Mouse (Mus musculus): ENCODE results near the gene Tmem121b.

DNA sequence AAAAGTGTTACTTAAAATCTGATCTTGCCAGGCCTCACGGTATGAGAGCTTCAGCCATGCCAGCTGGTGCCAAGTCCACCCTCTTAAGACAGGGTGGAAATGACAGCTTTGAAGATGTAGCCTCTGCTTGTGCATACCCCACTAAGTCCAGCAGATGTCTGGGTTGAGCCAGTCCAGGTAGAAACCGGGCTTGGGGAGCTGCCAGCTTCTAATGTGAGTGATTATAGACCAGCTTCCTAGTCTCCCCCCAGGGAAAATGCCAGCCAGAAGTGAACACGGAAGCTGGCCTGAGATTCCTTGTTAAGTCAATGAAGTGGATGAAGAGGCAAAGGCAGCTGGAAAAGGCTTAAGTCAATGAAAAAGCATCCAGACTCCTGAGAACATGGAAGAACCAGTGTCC, 2.9 kb upstream of the Tmem121b start:
- TF ChIP-seq MAFK (IDR thresholded peaks at IDR 0.05; ENCODE audit: insufficient read depth, low read depth, low read length) (no peak), CHD2 (IDR thresholded peaks at IDR 0.05; ENCODE audit: low read depth, low read length) (no peak), ZC3H11A (IDR thresholded peaks at IDR 0.05; ENCODE audit: borderline replicate concordance, low read depth, low read length) (no peak)

Data from ES-E14 (cell line).